Mouse (Mus musculus) thymus, postnatal 0 days (tissue): ENCODE measurements around the gene Bend4. TPM values are rescaled to one million over a fixed set of nuclear protein-coding genes. Genes with fewer than 3 reads are reported as not detected.

Source experiments
- DNase-seq: peaks from one replicate; pipeline ENCODE4 v3.0.0-alpha.2; 2015; ENCODE audit warnings: low spot score
- polyA plus RNA-seq: library from polyadenylated mRNA; unstranded; fragments of >200 nt; fragmentation: Nextera tagmentation; extraction: Ambion mirVana; gene quantifications from 2 replicates; pipeline ENCODE4 v1.2.1, GENCODE M21; 2015

Bend4 gene
- polyA plus RNA-seq, 1 experiment from 2014 or later, result 0.92 TPM

DNA sequence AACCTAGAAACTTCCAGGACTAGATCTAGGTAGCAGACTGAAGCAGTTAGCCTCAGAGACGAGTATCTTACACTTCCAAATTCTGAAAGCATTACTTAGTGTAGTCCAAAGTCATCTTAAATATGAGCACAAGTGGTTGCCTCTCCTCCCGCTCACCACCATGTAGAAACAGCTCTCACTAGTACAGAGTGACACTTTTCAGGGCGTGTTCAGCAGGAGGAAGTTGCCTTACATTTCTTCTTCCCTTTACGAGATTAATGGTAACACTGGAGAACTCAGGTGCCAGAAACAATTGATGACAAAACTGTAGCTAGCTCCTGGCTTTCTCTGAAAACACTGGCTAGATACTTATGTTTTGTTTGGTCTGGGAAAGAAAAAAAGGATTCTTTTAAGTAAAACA lies 8.7 kb downstream of the Bend4 start:
- no peak for DNase-seq

DNA sequence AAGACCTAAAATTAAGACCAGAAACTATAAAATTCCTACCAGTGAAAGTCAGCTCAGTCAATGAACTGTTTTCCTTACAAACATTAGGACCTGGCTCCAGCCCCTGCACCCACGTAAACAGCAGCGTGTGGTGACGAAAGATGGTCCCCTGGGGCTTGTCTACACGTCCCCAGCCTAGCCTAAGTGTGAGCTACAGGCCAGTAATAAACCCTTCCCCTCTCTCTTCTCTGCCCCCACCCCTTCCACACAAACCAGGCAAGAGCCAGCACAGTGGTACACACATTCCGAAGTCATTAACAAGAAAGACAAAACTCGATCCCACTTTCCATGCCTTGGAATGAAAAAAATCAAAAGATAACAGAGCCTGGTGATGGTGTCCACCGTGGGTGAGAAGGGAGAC lies 16.6 kb downstream of the Bend4 start:
- DNase-seq, result no peak

- no peak for DNase-seq
Measured at GRCm38 (mm10) chr5:67410426-67410825, 17.7 kb downstream of the Bend4 start.

- no peak for DNase-seq
Measured at GRCm38 (mm10) chr5:67408391-67408790, 19.7 kb downstream of the Bend4 start.

- peak; percentile 19 for DNase-seq
Measured at GRCm38 (mm10) chr5:67404919-67405318, 23.2 kb downstream of the Bend4 start.

GRCm38 (mm10) chr5:67404380-67404779 lies 23.7 kb downstream of the Bend4 start:
- peak; percentile 58 for DNase-seq

GRCm38 (mm10) chr5:67401612-67402011 lies 26.5 kb downstream of the Bend4 start:
- DNase-seq, result no peak

- no peak for DNase-seq
Measured at GRCm38 (mm10) chr5:67400608-67401480, 27.3 kb downstream of the Bend4 start.

GRCm38 (mm10) chr5:67399876-67400607 lies 28.1 kb downstream of the Bend4 start:
- DNase-seq, result no peak

DNA sequence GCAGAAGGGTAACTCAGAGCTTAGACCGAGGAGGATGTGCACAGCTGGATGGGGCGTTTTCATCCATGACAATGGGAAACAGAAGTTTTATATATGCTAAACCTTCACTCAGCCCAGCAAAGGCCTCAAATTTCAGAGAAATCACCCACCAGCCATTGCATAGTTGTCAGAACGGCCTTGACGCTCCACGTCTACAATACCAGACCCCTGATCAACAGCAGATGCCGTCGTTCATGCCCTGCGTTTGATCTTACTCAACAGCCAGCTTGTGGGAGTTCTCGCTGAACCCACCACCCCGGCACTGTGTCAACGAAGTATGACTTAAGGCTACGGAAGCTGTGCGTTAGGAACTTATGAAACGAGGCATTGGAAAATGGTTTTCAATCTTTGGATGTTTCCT lies 30.9 kb downstream of the Bend4 start:
- DNase-seq, result no peak

DNA sequence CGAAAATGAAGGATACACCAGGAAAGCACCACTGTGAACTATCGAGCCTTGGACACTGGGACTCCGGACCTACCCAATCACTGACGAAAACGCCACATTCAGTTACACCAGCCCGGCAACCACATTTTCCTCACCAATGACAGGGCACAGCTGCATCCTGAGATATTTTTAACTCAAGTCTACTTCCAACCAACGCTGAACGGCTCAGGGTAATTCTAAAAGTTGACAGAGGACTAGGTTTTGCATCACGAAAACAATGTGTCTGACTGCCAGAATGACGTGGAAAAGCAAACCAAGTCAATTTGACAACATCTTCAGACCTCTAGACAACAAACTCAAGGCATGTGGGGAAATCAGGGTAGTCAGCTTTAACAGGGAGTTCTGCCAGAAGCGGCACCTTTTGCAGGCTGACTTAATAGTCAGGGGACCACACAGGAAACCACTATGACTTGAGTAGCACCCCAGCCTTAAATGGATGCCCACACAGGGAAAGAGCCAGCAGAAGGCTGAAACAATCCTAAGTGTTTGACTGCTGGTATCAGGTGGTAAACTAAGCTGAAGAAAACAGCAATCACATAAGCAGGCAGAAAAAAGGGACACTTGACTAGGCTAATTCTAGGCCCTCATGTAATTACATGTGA lies 32.8 kb downstream of the Bend4 start:
- DNase-seq, result peak; percentile 50

GRCm38 (mm10) chr5:67393951-67394350 lies 34.2 kb downstream of the Bend4 start:
- DNase-seq, result peak; percentile 42

DNA sequence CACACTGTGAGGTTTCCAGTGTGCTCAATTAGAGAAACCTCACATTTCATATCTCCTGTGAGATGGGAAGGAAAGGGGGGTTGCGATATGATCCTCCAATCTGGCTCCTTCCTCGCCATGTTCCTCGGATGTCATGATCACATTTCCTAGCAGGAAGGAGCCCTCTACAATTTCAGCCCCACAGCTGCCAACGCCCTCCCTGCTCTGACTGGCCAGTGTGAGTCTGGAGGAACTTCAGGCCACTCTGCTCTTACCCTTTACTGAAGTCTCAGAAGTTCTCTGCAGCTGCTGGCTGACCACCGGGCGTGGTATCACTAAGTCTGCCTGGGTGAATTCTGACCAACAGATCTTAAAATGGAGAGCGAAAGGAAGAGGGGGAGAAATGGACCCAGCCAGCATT lies 45.6 kb downstream of the Bend4 start:
- no peak for DNase-seq

DNA sequence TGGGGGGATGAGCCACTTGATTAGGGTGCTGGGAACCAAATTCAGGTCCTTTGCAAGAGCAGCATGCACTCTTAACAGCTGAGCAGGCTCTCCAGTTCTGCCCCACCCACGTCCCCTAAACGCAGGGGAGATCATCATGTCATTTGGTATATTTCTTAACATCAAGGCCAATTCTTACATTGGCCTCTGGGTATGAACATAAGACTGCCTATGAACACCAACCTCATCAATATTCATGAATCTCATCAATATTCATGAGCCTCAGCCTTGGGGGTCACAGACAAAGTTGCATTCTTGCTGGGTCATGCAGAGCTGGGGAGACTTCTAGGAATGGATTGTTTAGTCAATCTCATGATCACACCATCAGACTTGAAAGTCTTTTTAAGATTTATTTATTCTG lies 46.4 kb downstream of the Bend4 start:
- no peak for DNase-seq

DNA sequence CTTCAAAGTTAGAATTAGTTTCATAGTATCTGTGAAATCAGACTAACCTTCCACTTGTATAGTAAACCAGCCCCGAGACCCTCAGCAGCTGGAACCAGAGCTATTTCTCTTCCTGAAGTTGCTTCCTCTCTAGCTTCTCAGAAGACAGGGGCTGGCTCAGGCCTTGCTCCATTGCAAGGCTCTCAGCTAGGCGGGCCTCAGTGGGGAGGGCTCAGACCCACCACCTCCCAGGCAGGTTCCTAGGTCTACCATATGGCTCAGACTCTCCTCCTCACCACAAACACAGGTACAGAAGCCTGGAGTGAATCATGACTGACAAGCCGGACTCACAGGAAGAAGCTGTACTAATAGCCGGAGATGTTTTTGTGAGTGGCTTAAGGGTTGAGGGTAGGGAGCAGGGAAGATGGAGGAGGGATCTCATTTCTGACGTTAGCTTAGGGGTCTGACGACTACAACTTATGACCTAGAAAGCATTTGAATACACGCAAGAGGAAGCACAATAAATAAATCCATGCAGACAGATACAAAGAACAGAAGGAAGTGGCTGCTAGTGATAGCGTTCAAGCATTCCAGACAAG lies 51.0 kb downstream of the Bend4 start:
- DNase-seq, result no peak

DNA sequence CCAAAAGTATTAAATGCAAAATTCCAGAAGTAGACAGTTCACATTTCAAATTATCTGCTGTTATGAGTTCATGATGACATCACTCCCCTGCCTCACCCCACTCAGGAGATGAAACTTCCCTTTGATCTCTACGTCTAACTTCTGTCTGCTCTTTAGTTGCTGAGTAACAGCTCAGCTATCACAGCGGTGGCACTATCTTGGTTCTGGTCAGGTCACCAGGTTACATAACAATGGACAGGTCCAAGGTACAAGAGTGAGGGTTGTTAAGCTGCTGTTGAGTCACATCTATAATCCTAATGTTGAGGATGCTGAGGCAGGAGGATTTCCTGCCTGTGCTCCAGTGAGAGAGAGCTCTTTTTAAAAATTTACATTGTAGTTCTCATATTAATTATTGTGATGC lies 65.2 kb downstream of the Bend4 start:
- DNase-seq, result no peak

GRCm38 (mm10) chr5:67362316-67362715 lies 65.8 kb downstream of the Bend4 start:
- DNase-seq, result no peak

DNA sequence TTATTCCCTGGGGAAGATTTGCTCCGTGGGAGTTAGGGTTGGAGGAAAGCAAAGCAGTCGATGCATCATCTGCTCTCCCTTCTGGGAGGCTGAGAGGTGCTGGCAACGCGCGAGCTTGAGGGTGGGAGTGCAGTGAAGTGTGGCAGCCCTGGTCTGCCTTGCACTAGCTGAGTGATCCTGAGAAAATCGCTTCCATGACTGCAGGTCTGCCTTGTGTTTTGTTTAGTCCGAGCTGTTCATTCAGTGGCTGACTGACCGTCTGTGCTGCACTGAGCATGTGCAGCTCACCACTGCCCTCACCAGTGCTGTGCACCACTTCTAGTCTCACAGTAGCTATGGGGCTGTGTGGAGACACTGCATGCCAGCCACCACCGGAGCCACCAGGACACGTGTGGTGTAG lies 79.2 kb downstream of the Bend4 start:
- no peak for DNase-seq

- no peak for DNase-seq
Measured at GRCm38 (mm10) chr5:67347060-67347459, 81.0 kb downstream of the Bend4 start.
